Mouse (Mus musculus) testis, postnatal 14 days (tissue): ENCODE results near the gene Cux2.

Experiments used
- DNase-seq: peaks from one replicate; pipeline ENCODE4 v3.0.0; 2021; ENCODE audit warnings: low spot score

Cux2 gene

GRCm38 (mm10) chr5:122059060-122060017, 9.4 kb upstream of the Cux2 start:
- DNase-seq = no peak

GRCm38 (mm10) chr5:122057622-122058021, 7.7 kb upstream of the Cux2 start:
- DNase-seq = no peak

GRCm38 (mm10) chr5:122056557-122056956, 6.7 kb upstream of the Cux2 start:
- no peak for DNase-seq

GRCm38 (mm10) chr5:122054130-122054843, 4.4 kb upstream of the Cux2 start:
- DNase-seq = peak; percentile 75

GRCm38 (mm10) chr5:122053587-122053986, 3.7 kb upstream of the Cux2 start:
- no peak for DNase-seq

GRCm38 (mm10) chr5:122050832-122051105, 867 bp upstream of the Cux2 start:
- DNase-seq = no peak

GRCm38 (mm10) chr5:122049664-122050016, 262 bp downstream of the Cux2 start:
- DNase-seq = peak; percentile 65

- no peak for DNase-seq
Measured at GRCm38 (mm10) chr5:122048686-122049663, 927 bp downstream of the Cux2 start.

- DNase-seq = no peak
Measured at GRCm38 (mm10) chr5:122048252-122048651, 1.6 kb downstream of the Cux2 start.

GRCm38 (mm10) chr5:122047791-122048190, 2.1 kb downstream of the Cux2 start:
- DNase-seq = no peak

GRCm38 (mm10) chr5:122043567-122043966, 6.3 kb downstream of the Cux2 start:
- no peak for DNase-seq

- DNase-seq = no peak
Measured at GRCm38 (mm10) chr5:122035278-122035677, 14.6 kb downstream of the Cux2 start.

- no peak for DNase-seq
Measured at GRCm38 (mm10) chr5:122033167-122033478, 16.8 kb downstream of the Cux2 start.

- DNase-seq = no peak
Measured at GRCm38 (mm10) chr5:122032471-122033166, 17.3 kb downstream of the Cux2 start.

- no peak for DNase-seq
Measured at GRCm38 (mm10) chr5:122031146-122031545, 18.8 kb downstream of the Cux2 start.

GRCm38 (mm10) chr5:122030640-122031039, 19.3 kb downstream of the Cux2 start:
- no peak for DNase-seq

- no peak for DNase-seq
Measured at GRCm38 (mm10) chr5:122026771-122027170, 23.1 kb downstream of the Cux2 start.

GRCm38 (mm10) chr5:122026284-122026683, 23.6 kb downstream of the Cux2 start:
- no peak for DNase-seq

- DNase-seq = no peak
Measured at GRCm38 (mm10) chr5:122025117-122025516, 24.8 kb downstream of the Cux2 start.

- no peak for DNase-seq
Measured at GRCm38 (mm10) chr5:122019288-122019687, 30.6 kb downstream of the Cux2 start.

- DNase-seq = no peak
Measured at GRCm38 (mm10) chr5:122017778-122018177, 32.1 kb downstream of the Cux2 start.

GRCm38 (mm10) chr5:122017269-122017668, 32.6 kb downstream of the Cux2 start:
- no peak for DNase-seq
